Mouse (Mus musculus) layer of hippocampus, postnatal 36 days (tissue): ENCODE results near the gene Prss46. TPM values are rescaled to one million over a fixed set of nuclear protein-coding genes. Genes with fewer than 3 reads are reported as not detected.

Experiments used
- DNase-seq, 2 experiments: peaks; one replicate each; pipeline ENCODE4 v3.0.0; 2022
- total RNA-seq, 2 experiments: library from RNA; stranded (reverse); gene quantifications; 2 replicates each; pipeline ENCODE4 v1.2.3; 2021

The Prss46 gene
- total RNA-seq, 2 experiments from 2014 or later = not detected

- no peak for DNase-seq
These were observed 55.2 kb downstream of the Prss46 start for GRCm38 (mm10) chr9:110899451-110900008.

- DNase-seq = no peak
These were observed 56.9 kb downstream of the Prss46 start for GRCm38 (mm10) chr9:110901204-110901603.

DNA sequence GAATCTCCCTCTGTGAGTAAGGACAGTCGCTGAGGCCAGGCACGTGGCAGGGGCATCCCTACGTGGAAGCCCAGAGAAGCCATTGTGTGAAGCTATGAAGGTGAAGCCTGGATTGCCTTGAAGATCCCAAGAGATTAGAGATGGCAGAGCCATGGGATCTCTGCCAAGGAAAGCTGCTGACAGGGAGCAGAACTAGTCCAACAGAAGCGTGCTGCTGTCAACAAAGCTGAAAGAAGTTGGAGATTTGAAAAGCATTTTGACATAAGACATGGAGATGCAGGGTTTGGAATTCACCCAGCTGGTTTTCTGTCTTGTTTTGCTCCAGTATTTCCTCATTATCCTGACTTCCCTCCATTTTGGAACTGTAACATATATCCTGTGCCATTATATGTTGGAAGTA is 58.0 kb downstream of the Prss46 start:
- no peak for DNase-seq

Other genes starting within 250 kb of the Prss46 start
- 1 to 10 TPM; 1.8 to 2.4 TPM for gene Nradd, start 220.1 kb upstream of the Prss46 start, total RNA-seq
- gene Nbeal2, start 190.3 kb upstream of the Prss46 start, total RNA-seq = 10 to 100 TPM; 14.0 to 17.5 TPM
- 10 to 100 TPM; 48.3 to 54.5 TPM for gene Ccdc12, start 188.0 kb upstream of the Prss46 start, total RNA-seq
- gene Myl3, start 102.6 kb upstream of the Prss46 start, total RNA-seq = not detected
- gene Pth1r, start 97.4 kb upstream of the Prss46 start, total RNA-seq = 1 to 10 TPM; 4.3 to 4.8 TPM
- gene Prss42, start 46.3 kb upstream of the Prss46 start, total RNA-seq = not detected
- gene Prss44, start 30.5 kb upstream of the Prss46 start, total RNA-seq = not detected
- not detected for gene Prss43, start 17.8 kb upstream of the Prss46 start, total RNA-seq
- under 1 TPM in 1 of 2 experiments, not detected in 1; 0.63 TPM for gene Prss45, start 9.9 kb upstream of the Prss46 start, total RNA-seq
- gene Prss50, start 13.5 kb downstream of the Prss46 start, total RNA-seq = under 1 TPM; 0.40 to 0.78 TPM
- gene Als2cl, start 35.4 kb downstream of the Prss46 start, total RNA-seq = 10 to 100 TPM in 1 of 2 experiments, 1 to 10 TPM in 1; 6.0 to 10.1 TPM
- gene Tmie, start 35.6 kb downstream of the Prss46 start, total RNA-seq = 1 to 10 TPM; 1.2 to 1.8 TPM
- not detected for gene Fam240a, start 72.4 kb downstream of the Prss46 start, total RNA-seq
- under 1 TPM; 0.22 to 0.33 TPM for gene Tdgf1, start 101.7 kb downstream of the Prss46 start, total RNA-seq
- gene Lrrc2, start 107.0 kb downstream of the Prss46 start, total RNA-seq = 1 to 10 TPM; 1.3 to 1.5 TPM
- under 1 TPM; 0.18 to 0.32 TPM for gene Rtp3, start 146.1 kb downstream of the Prss46 start, total RNA-seq
- gene Ltf, start 174.8 kb downstream of the Prss46 start, total RNA-seq = under 1 TPM; 0.30 to 0.63 TPM
- under 1 TPM; 0.86 to 0.90 TPM for gene Ccrl2, start 213.0 kb downstream of the Prss46 start, total RNA-seq